Mouse (Mus musculus): ENCODE data around the gene Apol6.

- no peak for TF ChIP-seq CTCF (IDR thresholded peaks at IDR 0.05; ENCODE audit: insufficient read depth, low read depth, low read length)
- no peak for TF ChIP-seq POLR2A (IDR thresholded peaks at IDR 0.05; ENCODE audit: insufficient read depth, low read depth, low read length)
Observed at GRCm38 (mm10) chr15:77027117-77027516, 17.4 kb upstream of the Apol6 start.

All from olfactory bulb, adult 2 months (tissue).